Mouse (Mus musculus) forebrain, embryonic 15.5 days (tissue): ENCODE results near the gene Cep170b. TPM values are rescaled to one million over a fixed set of nuclear protein-coding genes. Genes with fewer than 3 reads are reported as not detected.

Experiments used
- ATAC-seq: fragments of 200-750 bp; cut with Nextera tagmentation; replicated peaks from 2 replicates; pipeline ENCODE4 v1.8.0; 2017; ENCODE audit warnings: mild to moderate bottlenecking, moderate TSS enrichment, moderate library complexity
- H3K27ac ChIP-seq: fragments of 300-500 bp; sonication (generic); replicated peaks from 2 replicates; pipeline ENCODE4 v1.5.1; 2015; ENCODE audit warnings: mild to moderate bottlenecking, inconsistent platforms
- H3K27me3 ChIP-seq: fragments of 300-500 bp; sonication (generic); 2 replicates; pipeline ENCODE4 v1.6.1; 2015; ENCODE audit warnings: inconsistent platforms
- H3K36me3 ChIP-seq: fragments of 300-500 bp; sonication (generic); 2 replicates; pipeline ENCODE4 v1.6.1; 2015; ENCODE audit warnings: mild to moderate bottlenecking, inconsistent platforms
- H3K4me1 ChIP-seq: fragments of 300-500 bp; sonication (generic); 2 replicates; pipeline ENCODE4 v1.6.1; 2015; ENCODE audit warnings: inconsistent platforms
- H3K4me2 ChIP-seq: fragments of 300-500 bp; sonication (generic); replicated peaks from 2 replicates; pipeline ENCODE4 v1.6.1; 2015; ENCODE audit warnings: mild to moderate bottlenecking, inconsistent platforms
- H3K4me3 ChIP-seq: fragments of 300-500 bp; sonication (generic); 2 replicates; pipeline ENCODE4 v1.5.1; 2015; ENCODE audit warnings: mild to moderate bottlenecking, inconsistent platforms
- H3K9ac ChIP-seq: fragments of 300-500 bp; sonication (generic); replicated peaks from 2 replicates; pipeline ENCODE4 v1.6.1; 2015; ENCODE audit warnings: mild to moderate bottlenecking, inconsistent platforms
- H3K9me3 ChIP-seq: fragments of 300-500 bp; sonication (generic); 2 replicates; pipeline ENCODE4 v1.6.1; 2016; ENCODE audit warnings: inconsistent platforms
- WGBS: fragments of 180-500 bp; shearing (Covaris S2); methylation state at CpG from one replicate; pipeline ENCODE4 v1.1.7; 2015; ENCODE audit warnings: mixed read lengths; 5-methylcytosine and 5-hydroxymethylcytosine counted together
- polyA plus RNA-seq: library from polyadenylated mRNA; unstranded; fragments of >200 nt; fragmentation: Nextera tagmentation; extraction: Ambion mirVana; gene quantifications from 2 replicates; pipeline ENCODE4 v1.2.1, GENCODE M21; 2015

Cep170b gene
- polyA plus RNA-seq, 1 experiment from 2014 or later, result 24.0 TPM

DNA sequence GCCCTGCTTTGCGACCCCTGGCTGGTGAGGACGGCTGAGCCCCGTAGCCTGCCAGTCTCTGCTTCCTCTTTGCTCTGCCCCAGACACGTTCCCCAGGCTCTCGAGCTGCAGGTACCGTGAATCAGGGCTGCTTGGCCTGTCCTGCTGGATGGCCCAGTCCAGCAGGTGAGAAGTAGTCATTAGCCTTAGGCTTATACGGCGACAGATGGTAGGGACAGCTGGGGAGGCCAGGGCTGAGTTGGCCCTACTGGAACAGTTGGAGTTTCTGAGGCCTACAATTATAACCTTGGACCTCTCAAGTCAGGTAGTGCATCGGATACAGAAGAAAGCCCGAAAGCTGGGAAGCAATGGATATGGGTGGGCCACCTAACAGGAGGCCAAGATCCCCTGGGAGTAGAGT is 12.3 kb downstream of the Cep170b start:
- peaks cover 51% of the 10 kb centered on the region for H3K36me3 ChIP-seq
- no peak for ATAC-seq
- no peak overlapping the region for H3K4me2 ChIP-seq
- no peak overlapping the region for H3K9ac ChIP-seq
- no peaks in the 10 kb centered on the region for H3K4me1 ChIP-seq
- H3K27ac ChIP-seq, result no peak overlapping the region
- no peaks in the 10 kb centered on the region for H3K27me3 ChIP-seq
- H3K4me3 ChIP-seq, result no peak overlapping the region
- WGBS, result 92% methylated on average over 10 of the region's 10 CpGs
- H3K9me3 ChIP-seq, result no peaks in the 10 kb centered on the region

DNA sequence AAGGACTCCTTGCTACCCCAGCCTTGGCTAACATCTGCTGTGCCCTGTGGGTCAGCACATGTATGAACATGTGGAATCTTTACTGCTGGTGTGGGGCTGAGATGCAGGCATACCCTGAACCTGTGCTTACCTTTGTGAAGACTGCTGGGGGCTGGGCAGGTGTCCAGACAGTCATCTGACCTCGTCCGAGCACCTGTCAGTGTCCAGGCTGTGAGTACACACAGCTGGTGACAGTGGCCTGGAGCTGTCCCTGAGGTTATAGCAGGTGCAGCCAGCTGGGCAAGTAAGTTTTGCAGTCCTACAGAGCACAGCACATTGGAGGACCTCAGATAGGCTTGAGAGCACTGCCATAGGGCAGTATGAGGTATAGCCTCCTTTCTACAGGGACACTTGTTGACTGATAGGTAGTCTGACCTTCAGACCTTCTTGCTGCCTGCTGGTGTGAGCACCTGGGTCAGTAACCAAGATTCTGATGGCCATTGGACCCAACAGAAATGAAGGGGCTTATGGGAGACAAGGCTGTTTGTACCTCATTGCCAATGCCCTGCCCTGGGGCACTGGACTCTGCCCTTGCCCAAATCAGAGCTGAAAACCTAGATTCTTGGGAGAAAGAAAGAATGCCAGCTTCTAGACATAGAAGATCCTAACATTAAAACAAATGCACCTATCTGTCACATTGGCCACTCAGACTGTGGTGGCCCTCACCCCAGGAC is 14.0 kb downstream of the Cep170b start:
- Histone ChIP-seq H3K4me1 (no peaks in the 10 kb centered on the region), H3K27ac (no peak overlapping the region), H3K36me3 (peaks cover 65% of the 10 kb centered on the region), H3K4me2 (no peak overlapping the region), H3K9me3 (no peaks in the 10 kb centered on the region), H3K4me3 (no peak overlapping the region), H3K9ac (no peak overlapping the region), H3K27me3 (no peaks in the 10 kb centered on the region)
- WGBS, result 96% methylated on average over 2 of the region's 2 CpGs
- no peak for ATAC-seq

GRCm38 (mm10) chr12:112734881-112735655 is 14.8 kb downstream of the Cep170b start:
- peaks cover 71% of the 10 kb centered on the region for H3K36me3 ChIP-seq
- H3K4me3 ChIP-seq, result no peak overlapping the region
- no peak overlapping the region for H3K4me2 ChIP-seq
- no peak overlapping the region for H3K27ac ChIP-seq
- ATAC-seq, result no peak
- no peaks in the 10 kb centered on the region for H3K9me3 ChIP-seq
- 87% methylated on average over 19 of the region's 19 CpGs for WGBS
- no peaks in the 10 kb centered on the region for H3K4me1 ChIP-seq
- no peak overlapping the region for H3K9ac ChIP-seq
- no peaks in the 10 kb centered on the region for H3K27me3 ChIP-seq

DNA sequence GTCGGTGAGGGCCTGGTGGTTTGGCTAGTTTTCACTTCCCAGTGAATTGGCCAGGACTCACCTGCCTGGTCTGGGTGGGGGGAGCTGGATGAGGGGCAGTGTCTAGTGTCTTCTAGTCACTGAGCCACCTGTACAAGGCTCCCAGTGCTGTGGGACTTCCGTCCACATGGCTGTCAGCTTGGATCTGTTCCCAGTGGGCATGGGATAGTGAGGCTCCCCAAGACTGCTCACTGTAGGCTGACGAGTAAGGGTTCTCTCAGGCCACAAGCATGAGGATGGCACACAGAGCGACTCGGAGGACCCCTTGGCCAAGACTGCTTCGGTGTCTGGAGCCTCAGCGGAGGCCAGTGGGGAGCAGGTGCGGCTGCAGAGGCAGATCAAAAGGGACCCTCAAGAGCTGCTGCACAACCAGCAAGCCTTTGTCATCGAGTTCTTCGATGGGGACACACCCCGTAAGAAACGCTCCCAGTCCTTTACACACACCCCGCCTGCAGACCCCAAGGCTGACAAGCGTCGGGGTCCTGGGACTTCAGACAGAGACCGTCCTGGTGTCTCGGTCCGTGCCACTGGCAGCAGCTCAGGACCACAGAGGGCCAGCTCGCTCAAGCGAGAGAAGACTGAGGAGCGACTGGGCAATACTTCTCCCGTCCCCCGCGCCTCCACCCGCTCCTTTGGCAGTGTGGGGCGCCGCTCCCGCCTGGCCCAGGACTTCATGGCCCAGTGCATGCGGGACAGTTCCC is 15.8 kb downstream of the Cep170b start:
- no peaks in the 10 kb centered on the region for H3K27me3 ChIP-seq
- H3K9me3 ChIP-seq, result no peaks in the 10 kb centered on the region
- H3K27ac ChIP-seq, result no peak overlapping the region
- WGBS, result 85% methylated on average over 29 of the region's 29 CpGs
- no peak for ATAC-seq
- peaks cover 78% of the 10 kb centered on the region for H3K36me3 ChIP-seq
- H3K4me2 ChIP-seq, result no peak overlapping the region
- H3K9ac ChIP-seq, result no peak overlapping the region
- H3K4me3 ChIP-seq, result no peak overlapping the region
- H3K4me1 ChIP-seq, result no peaks in the 10 kb centered on the region

DNA sequence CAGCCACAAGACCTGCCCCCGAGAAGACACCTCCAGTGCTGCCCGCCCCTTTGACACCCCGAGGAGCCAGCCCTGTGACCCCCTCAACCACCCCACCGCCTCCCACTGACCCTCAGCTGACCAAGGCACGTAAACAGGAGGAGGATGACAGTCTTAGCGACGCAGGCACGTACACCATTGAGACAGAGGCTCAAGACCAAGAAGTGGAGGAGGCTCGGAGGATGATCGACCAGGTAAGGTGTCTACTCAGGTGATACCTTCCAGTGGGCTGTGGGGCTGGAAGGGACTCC is 16.3 kb downstream of the Cep170b start:
- 93% methylated on average over 10 of the region's 10 CpGs for WGBS
- Histone ChIP-seq H3K9me3 (no peaks in the 10 kb centered on the region), H3K27me3 (no peaks in the 10 kb centered on the region), H3K4me2 (no peak overlapping the region), H3K27ac (no peak overlapping the region), H3K9ac (no peak overlapping the region), H3K36me3 (peaks cover 77% of the 10 kb centered on the region), H3K4me1 (no peaks in the 10 kb centered on the region), H3K4me3 (no peak overlapping the region)
- no peak for ATAC-seq

DNA sequence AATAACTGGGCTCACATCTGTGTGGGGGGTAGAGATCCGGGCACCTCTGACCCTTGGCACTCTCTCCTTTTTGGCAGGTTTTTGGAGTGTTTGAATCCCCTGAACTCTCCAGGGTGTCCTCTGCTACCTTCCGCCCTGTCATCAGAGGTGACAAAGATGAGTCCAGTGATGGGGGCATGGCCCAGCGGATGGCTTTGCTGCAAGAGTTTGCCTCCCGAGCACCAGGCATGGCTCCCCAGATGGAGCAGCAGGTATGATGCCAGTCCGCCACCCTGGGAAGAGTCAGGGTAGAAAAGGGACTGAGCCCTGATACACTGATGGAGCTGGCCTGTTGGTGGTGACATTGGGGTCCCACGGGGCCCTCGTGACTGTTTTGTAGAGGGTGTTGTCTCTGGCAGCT is 16.8 kb downstream of the Cep170b start:
- 94% methylated on average over 7 of the region's 7 CpGs for WGBS
- Histone ChIP-seq H3K27me3 (no peaks in the 10 kb centered on the region), H3K36me3 (peaks cover 72% of the 10 kb centered on the region), H3K4me2 (no peak overlapping the region), H3K27ac (no peak overlapping the region), H3K9ac (no peak overlapping the region), H3K9me3 (no peaks in the 10 kb centered on the region), H3K4me1 (no peaks in the 10 kb centered on the region), H3K4me3 (no peak overlapping the region)
- no peak for ATAC-seq

DNA sequence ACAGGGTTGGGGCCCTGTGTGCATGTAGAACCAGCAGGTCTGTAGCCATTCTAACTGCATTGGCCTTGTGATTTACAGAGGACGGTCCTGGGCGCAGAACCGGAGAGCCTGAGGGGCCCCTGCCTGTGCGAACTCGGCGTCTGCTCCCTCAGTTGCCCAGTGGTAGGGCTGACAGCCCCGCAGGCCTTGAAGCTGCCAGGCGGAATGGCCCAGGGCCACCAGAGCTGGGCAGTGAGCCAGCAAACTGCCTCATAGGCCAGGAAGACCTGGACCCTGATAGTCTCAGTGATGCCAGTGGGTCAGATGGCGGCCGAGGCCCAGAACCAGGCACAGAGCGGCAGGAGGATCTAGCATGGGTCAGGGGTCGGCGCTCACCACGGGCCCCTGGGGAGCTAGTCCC is 17.5 kb downstream of the Cep170b start:
- ATAC-seq, result no peak
- WGBS, result 83% methylated on average over 14 of the region's 14 CpGs

DNA sequence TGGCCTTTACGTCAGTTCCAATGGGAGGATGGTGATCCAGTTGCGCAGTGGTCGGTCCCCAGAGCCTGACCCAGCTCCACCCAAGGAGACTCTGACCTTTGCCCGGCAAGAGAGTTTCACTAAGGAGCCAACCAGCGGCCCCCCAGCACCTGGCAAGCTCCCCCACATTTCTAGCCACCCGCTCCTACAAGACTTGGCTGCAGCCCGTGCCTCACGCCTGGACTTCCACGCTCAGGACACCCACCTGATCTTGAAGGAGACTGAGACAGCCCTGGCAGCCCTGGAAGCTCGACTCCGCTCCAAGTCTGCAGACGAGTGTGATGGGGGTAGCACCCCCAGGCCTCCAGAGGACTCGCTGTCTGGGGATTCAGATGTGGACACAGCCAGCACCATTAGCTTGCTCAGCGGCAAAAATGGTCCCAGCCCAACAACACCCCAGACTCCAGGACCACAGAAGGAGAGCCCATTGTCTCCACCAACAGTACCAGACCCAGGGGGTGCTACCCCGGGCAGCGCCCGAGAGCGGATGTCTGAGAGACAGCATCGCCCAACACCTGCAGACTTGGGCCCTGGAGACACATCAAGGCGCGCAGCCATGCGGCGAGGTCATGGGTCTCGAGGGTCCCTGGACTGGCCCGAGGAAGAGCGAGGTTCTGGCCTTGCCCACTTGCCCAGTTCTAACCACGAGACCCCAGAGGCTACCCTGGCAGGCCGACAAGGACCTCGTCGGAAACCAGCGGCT is 18.2 kb downstream of the Cep170b start:
- no peak overlapping the region for H3K27ac ChIP-seq
- no peak overlapping the region for H3K9ac ChIP-seq
- H3K36me3 ChIP-seq, result peaks cover 65% of the 10 kb centered on the region
- H3K4me2 ChIP-seq, result no peak overlapping the region
- no peaks in the 10 kb centered on the region for H3K27me3 ChIP-seq
- no peaks in the 10 kb centered on the region for H3K9me3 ChIP-seq
- ATAC-seq, result no peak
- 94% methylated on average over 31 of the region's 31 CpGs for WGBS
- H3K4me3 ChIP-seq, result no peak overlapping the region
- H3K4me1 ChIP-seq, result 0 out of 2 replicates have a peak, but pooled peaks cover 2% of the 10 kb centered on the region

More for the DNA sequence above, 17.5 kb downstream of the Cep170b start:
- Histone ChIP-seq H3K4me3 (no peak overlapping the region), H3K27me3 (no peaks in the 10 kb centered on the region), H3K27ac (no peak overlapping the region), H3K9me3 (no peaks in the 10 kb centered on the region), H3K4me1 (0 out of 2 replicates have a peak, but pooled peaks cover under 1% of the 10 kb centered on the region), H3K4me2 (no peak overlapping the region), H3K9ac (no peak overlapping the region), H3K36me3 (peaks cover 65% of the 10 kb centered on the region)

- H3K27ac ChIP-seq, result no peak overlapping the region
- H3K4me3 ChIP-seq, result no peak overlapping the region
- peaks cover 66% of the 10 kb centered on the region for H3K36me3 ChIP-seq
- 0 out of 2 replicates have a peak, but pooled peaks cover 2% of the 10 kb centered on the region for H3K4me1 ChIP-seq
- 92% methylated on average over 24 of the region's 24 CpGs for WGBS
- no peak overlapping the region for H3K4me2 ChIP-seq
- H3K9ac ChIP-seq, result no peak overlapping the region
- no peaks in the 10 kb centered on the region for H3K27me3 ChIP-seq
- H3K9me3 ChIP-seq, result no peaks in the 10 kb centered on the region
- no peak for ATAC-seq
Measured at GRCm38 (mm10) chr12:112739023-112739568, 18.8 kb downstream of the Cep170b start.

GRCm38 (mm10) chr12:112742768-112743167 is 22.5 kb downstream of the Cep170b start:
- 68% methylated on average over 6 of the region's 6 CpGs for WGBS
- no peaks in the 10 kb centered on the region for H3K9me3 ChIP-seq
- no peak overlapping the region for H3K4me2 ChIP-seq
- peaks cover 10% of the 10 kb centered on the region for H3K4me1 ChIP-seq
- H3K36me3 ChIP-seq, result peaks cover 45% of the 10 kb centered on the region
- H3K27me3 ChIP-seq, result no peaks in the 10 kb centered on the region
- H3K4me3 ChIP-seq, result no peak overlapping the region
- H3K9ac ChIP-seq, result no peak overlapping the region
- no peak; the same call in 1 of the 2 replicates for ATAC-seq
- no peak overlapping the region for H3K27ac ChIP-seq

DNA sequence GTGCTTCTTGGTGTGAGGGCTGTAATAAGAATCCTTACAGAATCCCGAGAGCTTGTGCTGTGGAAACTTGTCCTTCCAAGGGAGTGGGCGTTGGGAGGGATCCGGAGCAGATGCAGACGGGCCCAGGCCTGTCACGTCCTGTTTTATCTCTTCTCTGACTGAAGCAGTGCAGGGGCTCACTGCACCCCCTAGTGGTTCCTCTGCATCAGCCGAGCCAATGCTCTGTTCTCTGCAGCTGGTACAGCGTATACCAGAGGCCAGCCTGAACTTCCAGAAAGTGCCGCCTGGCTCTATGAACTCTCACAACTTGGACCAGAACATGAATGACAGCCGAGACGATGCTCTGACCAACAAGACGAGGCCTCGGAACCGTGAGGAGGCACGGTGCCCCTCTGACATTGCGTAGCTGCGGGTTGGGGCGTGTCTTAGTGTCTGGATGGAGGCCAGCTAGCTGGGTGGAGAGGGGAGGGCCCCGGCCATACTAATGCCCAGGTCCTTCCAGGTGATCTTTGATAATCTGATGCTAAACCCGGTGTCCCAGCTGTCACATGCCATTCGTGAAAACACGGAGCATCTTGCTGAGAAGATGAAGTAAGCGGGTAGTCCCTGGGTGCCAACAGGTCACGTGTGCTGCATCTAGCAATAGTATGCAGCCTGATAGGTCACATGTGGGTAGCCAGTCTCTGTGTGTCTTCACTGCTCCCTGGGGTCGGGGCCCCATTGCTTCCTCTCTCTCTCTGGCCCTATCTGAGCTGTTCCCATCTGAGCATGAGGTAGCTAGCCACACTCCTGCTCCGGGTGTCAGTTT is 23.1 kb downstream of the Cep170b start:
- Histone ChIP-seq H3K9ac (no peak overlapping the region), H3K4me1 (peaks cover 10% of the 10 kb centered on the region), H3K27me3 (no peaks in the 10 kb centered on the region), H3K4me2 (no peak overlapping the region), H3K4me3 (no peak overlapping the region), H3K9me3 (no peaks in the 10 kb centered on the region), H3K36me3 (peaks cover 41% of the 10 kb centered on the region), H3K27ac (no peak overlapping the region)
- ATAC-seq, result peak; percentile 68
- 57% methylated on average over 25 of the region's 25 CpGs for WGBS
